Mouse (Mus musculus) ZHBTc4 (cell line): ENCODE measurements around the gene Tex264.
"Not testable (repeated sequence)": the region's sequence is repeated elsewhere in the genome, so short reads cannot be mapped to it uniquely, and the experiment has no call there.

Experiments
- DNase-seq: peaks from one replicate; pipeline ENCODE4 v3.0.0-alpha.2; 2011; ENCODE audit warnings: low read depth, low spot score

The Tex264 gene

DNA sequence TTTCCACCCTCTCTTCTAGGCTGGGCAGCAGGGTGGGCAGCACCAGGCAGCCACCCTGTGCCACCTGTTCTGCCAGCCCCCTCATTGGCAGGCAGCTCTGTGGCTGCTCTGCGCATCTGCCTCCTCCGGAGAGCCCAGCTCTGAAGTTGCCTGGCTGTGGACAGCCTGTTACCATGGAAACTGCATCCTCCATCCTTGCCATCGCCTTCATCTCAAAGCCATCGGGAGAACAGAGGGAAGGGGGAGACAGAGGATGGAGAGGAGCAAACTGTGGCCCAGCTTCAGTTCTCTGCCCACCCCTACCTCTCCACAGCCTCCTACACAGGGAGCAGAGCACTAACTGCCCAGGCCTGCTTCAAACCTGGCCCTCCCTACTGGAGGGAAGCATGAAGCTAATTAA lies 21.3 kb downstream of the Tex264 start:
- no peak for DNase-seq

DNA sequence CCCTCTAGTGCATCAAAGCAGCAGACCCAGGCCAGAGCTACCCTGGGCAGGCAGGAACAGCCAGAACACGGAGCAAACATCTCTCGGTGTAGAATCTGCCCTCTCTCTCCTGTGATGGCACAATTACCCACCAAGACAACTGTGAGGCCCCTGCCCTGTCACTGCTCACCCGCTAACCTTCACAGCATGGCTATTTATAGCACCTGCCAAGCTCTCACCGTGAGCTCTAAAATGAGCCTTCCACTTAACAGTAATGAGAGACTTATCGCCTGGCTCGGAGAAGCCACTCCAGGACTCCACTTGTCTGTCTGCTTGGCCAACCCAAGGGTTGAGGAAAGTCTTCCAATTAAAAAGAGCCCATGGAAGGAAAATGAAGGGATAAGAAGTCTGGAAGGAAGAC lies 22.5 kb downstream of the Tex264 start:
- DNase-seq = no peak

DNA sequence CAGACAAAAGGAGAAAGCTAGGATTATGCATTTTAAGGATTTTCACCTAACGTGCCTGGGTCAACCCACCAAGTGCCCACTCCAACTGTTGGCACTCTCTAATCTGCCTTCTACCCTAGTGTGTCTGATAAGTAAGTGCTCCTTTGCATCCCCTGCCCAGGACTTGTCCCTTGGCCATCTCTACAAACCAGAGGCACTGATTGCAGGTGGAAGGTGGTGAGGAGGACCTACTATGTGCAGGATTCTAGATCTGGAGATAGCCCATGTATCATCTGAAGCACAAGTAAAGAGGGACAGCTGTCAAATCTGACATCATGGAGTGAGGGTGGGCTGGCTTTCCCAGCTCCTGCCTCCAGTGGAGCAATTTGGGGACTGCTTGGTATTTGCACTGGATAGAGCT lies 25.8 kb downstream of the Tex264 start:
- DNase-seq = no peak

DNA sequence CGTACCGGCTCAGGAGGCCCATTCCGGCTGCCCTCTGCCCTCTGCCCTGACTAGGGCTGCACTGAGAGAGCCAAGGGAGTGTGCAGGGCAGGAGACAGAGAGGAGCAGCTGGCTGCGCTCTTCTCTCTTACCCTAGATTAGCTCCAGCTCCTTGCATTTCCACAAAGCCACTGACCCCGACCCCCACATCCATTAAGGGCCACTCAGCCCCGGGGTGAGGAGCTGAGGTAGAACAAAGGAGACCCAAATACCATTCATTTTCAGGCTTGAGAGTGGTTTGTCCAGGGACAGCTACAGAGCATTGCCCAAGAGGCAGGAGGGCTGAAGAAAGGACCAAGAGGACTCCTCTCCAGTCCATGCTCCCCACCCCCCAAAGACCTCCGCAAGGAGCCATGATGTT lies 26.3 kb downstream of the Tex264 start:
- no peak for DNase-seq

DNA sequence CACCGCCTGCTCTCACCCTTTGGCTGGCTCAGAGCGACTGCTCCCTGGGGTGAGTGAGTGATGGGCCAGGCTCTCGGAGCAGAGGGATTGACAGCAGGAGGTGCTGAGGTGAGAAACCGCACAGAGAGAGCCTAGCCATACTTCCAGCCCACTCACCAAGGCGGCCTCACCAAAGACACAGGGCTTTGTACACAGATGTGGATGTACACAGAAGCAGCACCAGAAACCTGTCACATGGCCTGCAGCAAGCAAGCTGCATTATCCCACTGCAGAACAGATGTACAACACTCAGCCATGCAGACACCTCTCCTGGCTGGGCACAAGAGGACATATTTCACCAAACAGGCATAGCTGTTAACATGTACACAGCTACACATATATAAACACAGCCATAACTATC lies 28.1 kb downstream of the Tex264 start:
- DNase-seq = no peak

DNA sequence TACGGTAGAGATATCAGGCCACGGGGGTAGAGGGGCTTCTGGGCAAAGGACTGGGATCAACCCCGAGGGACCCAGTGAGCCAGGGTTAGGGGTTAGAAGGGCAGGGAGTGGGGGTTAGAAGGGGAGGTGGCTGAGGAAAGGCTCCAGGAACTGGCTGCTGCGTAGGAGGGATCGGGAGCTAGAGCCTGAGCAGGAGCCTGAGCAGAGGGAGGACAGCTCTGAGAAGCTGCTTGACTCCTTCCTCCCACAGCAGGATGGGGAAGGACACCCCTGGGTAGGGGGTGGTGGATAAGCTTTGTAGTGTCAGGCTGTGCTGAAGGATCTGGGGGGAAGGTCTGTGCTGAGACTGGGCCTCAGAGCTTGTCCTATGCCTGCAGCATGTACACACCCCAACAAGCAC lies 28.9 kb downstream of the Tex264 start:
- no peak for DNase-seq

DNA sequence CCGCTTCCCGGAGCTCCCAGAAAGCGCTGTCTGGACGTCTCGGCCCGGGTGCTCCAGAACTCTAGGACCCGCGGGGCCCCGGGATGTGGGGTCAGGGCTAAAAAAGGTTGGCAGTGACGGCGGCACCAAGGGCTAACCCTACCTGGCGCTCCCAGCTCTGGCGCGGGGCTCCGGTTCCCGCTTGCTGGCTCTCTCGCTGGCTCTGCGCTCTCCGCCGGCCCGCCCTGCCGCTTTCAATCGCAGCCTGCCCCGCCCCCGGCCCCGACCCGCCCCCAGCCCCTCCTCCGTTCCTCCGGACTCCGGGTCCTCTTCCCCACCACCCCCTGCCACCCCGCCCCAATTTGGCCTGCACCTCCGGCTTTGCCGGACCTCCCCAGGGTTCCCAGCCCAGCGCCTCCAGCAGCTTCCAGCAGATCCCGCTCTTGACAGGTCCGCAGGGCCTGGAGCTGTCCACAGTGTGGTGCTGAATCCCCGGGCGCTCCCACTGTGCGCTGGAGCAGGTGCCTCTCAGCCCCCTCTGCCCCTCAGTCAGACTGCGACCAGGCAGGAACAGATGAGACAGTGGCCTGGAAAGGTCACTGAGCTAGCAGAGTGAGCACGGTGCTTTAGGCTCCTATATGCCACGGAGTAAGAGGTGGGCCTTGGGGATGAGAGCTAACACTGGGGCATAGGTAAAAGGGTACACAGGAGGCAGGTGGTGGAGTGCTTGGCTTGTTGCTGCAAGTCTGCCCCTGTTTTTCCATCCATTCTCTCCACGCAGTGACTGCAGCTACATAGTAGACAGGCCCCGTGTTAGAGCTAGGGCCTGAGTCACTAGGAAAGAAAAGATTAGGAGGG lies 29.6 kb downstream of the Tex264 start, which contains the start of gene Grm2:
Grm2 (minus strand) TSS at position 199 of the 837 bp plus-strand sequence.
- DNase-seq = peak; percentile 94

DNA sequence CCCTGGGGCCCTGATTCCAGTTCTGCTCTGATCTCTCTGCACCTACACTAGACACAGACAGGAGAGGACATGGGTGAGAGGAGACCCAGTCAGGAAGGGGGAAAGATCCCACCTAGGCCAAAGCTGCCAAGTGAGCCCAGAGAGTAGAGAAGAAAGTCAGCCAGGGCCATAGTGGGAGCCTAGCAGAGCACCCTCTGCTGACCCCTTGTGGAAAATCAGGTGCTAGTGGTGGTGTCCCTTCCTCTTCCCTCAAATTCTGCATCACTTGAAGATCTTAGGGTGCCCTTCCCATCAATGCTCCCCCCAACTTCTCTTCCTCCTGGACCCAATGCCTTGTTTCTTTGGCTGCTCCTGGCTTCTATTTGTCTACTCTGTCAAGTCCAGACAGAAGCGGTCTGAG lies 33.0 kb downstream of the Tex264 start:
- DNase-seq = no peak

DNA sequence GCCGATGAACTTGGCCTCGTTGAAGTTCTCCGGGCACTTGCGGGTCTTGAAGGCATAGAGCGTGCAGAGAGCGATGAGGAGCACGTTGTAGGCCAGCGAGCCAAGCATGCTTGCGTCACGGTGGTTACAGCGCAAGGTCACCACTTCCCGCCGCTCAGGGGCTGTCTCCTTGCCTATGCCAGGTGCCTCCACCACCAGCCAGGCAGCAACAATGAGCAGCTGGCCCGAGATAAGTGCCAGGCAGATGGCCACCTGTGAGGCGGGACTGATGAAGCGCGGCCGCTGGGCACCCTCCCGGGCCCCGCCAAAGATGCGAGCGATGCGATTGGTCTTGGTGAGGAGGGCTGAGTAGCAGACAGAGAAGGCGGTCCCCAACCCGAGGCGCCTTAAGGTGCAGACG lies 38.5 kb downstream of the Tex264 start:
- DNase-seq = no peak

DNA sequence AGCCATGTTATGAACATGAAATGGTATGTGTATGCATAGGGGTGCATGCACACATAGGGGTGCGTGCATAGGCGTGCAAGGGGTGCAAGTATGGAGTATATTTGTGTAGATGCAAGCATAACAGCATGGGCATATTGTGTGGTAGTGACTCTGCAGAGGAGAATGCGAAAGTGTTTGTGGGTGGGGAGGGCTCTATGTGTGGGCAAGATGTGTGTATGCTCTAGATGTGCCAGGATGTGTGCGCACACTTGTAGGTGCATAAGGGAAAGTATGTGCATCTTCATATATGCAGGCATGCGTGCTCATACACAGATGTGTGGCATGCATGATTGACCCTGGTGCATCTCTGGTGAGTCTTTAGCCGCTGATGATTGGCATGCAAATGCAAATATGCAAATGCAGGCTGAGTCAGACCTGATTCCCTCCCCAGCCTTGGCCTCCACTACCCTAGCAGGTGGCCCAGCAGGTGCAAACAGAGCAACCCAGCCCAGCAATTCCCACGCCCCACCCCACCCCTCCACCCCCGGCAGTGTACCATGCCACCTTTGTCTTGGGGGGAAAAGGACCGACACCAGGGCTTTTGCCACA lies 39.9 kb downstream of the Tex264 start:
- DNase-seq = peak; percentile 76

DNA sequence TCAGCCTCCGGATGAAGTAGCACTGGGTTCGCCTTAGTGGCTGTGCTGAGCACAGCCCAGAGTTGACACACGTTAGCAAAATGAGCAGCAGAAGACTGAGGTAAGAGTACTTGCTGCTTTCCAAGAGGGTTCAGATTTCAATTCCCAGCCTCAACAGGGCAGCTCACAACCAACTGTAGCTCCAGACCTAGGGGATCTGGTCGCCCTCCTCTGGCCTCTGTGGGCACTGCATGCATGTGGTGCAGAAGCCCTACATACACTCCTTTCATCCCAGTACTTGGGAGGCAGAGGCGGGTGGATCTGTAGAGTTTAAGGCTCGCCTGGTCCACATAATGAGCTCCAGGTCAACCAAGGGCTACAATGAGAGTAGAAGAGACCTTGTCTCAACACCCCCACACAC lies 41.9 kb downstream of the Tex264 start:
- DNase-seq = peak; percentile 92

DNA sequence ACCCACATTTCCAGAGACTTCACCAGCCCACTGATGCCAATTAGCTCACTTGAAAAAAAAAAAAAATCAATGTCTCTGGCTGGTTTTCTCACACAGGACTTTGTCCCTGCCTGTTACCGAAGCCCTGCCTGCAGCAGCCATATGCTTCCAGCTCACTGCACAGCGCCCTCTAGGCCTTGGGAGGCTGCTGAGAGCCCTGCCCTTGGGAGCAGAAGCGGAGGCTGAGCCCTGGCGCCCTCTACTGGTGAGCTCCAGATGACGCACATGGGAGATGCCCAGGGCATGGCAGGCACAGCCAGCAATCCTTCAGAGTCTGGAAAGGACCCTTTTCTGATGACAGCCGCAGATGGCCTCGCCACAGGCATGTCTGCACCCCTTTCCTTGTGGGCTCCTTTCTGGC lies 42.6 kb downstream of the Tex264 start:
- DNase-seq = peak; percentile 95

DNA sequence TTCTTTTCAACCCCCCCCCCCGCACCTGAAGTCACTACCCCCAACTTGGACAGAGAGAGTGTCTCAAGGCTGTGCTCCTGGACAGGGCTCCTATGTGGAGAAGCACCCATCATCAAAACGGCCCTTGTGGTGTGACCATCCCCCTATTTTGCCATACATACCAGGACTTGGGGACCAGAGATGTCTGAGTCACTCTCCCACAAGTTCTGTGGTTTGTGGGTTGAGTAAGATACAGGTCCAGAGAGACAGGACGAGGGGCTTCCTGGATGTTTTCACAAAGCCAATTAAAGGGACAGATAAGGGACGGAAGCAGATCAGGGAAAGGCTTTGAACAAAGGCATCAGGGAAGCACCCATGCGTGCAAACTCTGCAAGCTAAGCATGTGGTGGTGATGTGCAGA lies 44.4 kb downstream of the Tex264 start:
- no peak for DNase-seq

DNA sequence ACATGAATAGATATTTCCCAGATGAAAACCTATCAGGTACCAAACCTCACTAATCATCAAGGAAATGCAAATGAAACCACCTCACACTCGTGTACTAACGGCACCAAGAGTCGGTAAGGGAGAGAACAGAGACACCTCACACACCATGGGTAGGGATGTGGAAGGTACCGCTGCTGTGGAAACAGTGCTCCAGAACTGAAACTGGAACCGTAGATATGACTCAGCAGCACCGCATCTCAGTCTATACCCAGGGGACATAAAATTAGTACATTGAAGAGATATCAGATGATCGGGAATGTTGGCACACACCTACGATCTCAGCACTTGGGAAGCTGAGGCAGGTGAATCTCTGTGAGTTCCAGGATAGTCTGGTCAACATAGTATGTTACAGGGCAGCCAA lies 47.6 kb downstream of the Tex264 start:
- DNase-seq = no peak

DNA sequence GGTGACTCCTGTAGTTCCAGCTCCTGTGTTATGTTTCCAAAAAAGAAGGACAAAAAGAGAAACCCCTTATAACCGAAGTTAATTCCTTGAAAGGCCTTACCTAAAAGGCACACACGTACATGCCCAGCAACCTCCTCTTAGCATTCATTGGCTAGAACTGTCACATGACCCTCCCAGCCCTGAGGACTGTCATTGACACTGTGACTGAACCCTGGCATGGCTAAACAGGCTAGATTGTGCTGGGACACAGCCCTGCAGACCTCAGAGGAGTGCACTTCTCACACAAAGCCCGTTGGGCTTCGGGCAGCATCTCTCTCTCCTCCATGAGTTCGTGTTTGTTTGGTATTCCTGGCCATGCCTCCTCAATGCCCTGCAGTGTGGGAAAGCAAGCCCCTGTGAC lies 53.5 kb downstream of the Tex264 start:
- peak; percentile 44 for DNase-seq

DNA sequence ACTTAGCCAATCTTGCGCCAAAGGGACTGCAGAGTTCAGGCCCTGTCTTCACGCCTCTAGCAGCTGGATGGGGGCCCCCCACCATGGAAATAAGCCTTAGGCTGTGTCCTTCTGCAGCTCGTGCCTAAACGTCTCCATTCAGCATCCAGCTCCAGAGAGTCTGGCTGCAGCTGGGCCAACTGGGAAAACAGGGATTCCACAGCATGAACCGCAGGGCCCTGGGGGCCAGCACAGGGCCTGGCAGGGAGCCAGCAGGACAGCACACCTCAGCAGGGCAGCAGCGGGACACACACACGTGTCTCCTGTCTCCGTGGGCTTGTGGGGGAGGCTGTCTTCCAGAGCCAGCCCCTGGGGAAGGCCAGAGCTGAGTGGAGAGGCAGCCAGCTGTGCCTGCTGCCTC lies 57.9 kb downstream of the Tex264 start:
- not testable (repeated sequence) for DNase-seq

DNA sequence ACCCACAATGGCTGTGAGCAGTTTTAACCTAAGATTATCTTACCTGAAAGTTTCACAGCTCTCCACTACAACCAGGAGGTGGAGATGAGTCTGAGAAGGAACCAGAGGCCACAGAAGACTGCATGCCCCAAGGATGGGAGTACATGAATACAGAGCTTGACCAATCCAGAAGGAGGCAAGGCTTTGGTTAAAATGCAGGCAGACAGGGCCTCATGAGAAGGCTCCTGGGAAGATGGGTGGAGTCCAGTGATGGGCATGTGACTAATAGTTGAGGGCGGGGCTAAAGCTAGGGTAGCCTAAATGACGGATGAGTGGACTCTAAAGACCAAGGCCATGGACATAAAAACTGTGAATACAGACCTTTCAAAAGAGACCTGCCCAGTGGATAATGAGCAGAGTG lies 59.4 kb downstream of the Tex264 start, which contains the start of gene Iqcf6:
Iqcf6 (plus strand) TSS at position 301 of the 400 bp plus-strand sequence.
- DNase-seq = no peak

DNA sequence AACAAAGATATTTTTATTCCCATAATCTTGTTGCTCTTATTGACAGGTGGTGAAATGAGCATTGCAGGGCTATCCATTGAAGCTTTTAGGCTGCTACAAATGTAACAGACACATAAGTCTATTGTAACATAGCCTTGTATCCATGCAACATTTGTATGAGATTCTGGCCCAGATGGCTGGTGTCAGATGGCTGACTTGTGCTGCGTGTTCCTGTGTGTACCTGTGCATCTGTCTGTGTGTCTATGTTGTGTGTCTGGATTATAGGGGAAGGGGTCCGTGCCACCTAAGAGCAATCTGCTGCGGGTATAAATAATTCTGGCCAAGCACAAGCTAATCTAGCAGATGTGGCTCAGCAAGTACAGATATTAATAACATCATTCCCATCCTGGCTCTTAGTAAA lies 68.2 kb downstream of the Tex264 start:
- no peak for DNase-seq

DNA sequence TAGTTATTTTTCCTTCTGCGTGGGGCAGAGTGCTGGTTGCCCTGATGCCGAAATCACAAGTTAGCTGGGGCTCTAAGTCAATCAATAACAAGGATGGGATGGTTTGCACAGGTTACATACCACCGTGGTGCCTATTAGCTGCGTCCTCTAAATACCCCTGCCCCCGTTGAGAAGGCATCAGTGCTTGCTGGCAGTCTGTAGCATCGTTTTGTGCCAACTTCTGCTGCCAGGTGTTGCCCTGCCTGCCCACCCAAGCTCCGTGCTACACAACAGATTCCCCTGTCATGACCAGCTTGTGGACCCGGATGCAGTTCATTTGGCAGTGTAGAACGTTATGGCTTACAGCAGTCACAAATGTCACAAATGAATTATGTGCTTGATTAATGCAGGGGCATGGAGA lies 69.4 kb downstream of the Tex264 start:
- DNase-seq = no peak

DNA sequence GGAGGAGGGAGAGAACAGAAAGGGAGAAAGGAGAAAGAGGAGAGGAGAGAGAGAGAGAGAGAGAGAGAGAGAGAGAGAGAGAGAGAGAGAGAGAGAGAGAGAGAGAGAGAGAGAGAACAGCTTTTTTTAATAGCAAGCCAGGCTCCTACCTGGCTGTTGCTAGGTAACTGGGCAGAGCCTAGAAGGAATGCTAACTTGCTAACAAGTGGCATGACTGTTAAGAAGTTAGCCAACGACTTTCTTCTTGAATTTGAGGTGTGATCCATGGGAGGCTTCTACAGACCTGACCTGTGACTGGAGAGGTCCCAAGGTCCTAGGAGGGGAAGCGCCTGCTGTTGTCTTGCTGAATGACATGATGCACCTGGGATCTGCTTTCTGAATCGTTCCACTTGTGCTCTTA lies 71.1 kb downstream of the Tex264 start:
- DNase-seq = peak; percentile 25

DNA sequence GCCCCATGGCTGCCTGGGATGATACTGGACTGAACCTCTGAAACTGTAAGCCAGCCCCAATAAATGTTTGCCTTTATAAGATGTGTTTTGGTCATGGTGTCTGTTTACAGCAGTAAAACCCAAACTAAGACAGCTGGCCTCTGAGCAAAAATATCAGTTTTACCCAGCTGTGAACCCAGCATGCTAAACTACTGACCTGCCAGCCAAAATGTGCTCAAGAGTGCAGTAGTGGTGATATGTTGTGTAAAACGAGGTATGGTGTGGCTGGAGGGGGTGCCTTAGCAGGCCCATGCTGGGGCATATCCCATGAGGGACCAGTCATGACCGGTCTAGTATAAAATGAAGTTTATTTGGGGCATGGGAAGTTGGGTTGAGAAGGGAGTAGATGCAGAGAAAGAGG lies 71.8 kb downstream of the Tex264 start:
- DNase-seq = no peak

DNA sequence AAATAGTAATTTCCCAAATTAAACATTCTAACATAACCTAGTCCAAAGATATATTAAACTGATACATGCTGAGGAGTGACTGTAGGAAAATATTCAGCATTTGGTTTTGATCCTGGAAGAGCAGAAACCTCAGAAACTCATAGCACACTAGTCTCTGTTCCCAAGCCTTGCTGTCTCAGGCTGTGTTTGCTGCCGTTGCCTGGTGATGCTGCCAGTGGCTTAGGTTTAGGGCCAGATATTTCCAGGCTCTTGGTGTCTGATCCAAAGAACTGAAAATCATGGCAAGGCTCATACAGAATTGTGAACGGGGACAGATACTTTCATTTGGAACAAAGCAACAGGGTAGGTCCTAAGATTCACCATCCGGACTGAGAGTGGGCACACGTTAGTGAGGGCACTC lies 75.0 kb downstream of the Tex264 start:
- no peak for DNase-seq
